In genomic region chr3:36552406-36553047, GRCm38 (mm10) we compare ENCODE assay signal across 8 mouse cellular contexts. TPM values are rescaled to one million over a fixed set of nuclear protein-coding genes. Genes with fewer than 3 reads are reported as not detected.
DNase-seq lines count a peak whose midpoint lies in the region; ATAC-seq and TF ChIP-seq lines count a peak whose summit lies in the region.

Exosc9 (plus strand) TSS chr3:36552606.

- H3ac ChIP-seq in myocyte (ENCODE audit: control insufficient read depth, insufficient read length): peak within 1 kb of the TSS; percentile 79

- H3K4me3 ChIP-seq in bone marrow macrophage, adult 2 months (ENCODE audit: insufficient read depth, low read length): peak within 1 kb of the TSS; percentile 91
- peak within 1 kb of the TSS; percentile 98 for H3K4me3 ChIP-seq in embryonic fibroblast, embryonic 13.5 days (ENCODE audit: insufficient read depth, low read length)
- peak within 1 kb of the TSS; percentile 81 for H3K4me3 ChIP-seq in heart, embryonic 10.5 days
- H3K4me3 ChIP-seq in kidney, embryonic 16.5 days (ENCODE audit: low read length): peak within 1 kb of the TSS; percentile 94
- peak within 1 kb of the TSS; percentile 92 for H3K4me3 ChIP-seq in liver, adult 2 months (ENCODE audit: insufficient read depth, low read depth, low read length)
- H3K4me3 ChIP-seq in myocyte: peak within 1 kb of the TSS; percentile 89

- no peak for TF ChIP-seq POLR2A in bone marrow macrophage, adult 2 months (IDR thresholded peaks at IDR 0.05; ENCODE audit: borderline replicate concordance, low read depth, low read length)
- TF ChIP-seq POLR2A in embryonic fibroblast, embryonic 13.5 days (IDR thresholded peaks at IDR 0.05; ENCODE audit: low read depth, low read length): peak; percentile 84
- TF ChIP-seq POLR2A in liver, adult 2 months (IDR thresholded peaks at IDR 0.05; ENCODE audit: extremely low read depth, insufficient read depth, low read length): 0 out of 2 replicates have a peak, but pooled peaks have one; percentile 16
- peak; percentile 65 for TF ChIP-seq POLR2A in myocyte (IDR thresholded peaks at IDR 0.05; ENCODE audit: insufficient read length, low read depth)

- 0 out of 2 replicates have a peak, but pooled peaks cover 4% of the 10 kb centered on the region for H3K4me1 ChIP-seq in bone marrow macrophage, adult 2 months (ENCODE audit: control insufficient read depth, insufficient read depth, low read length)
- H3K4me1 ChIP-seq in embryonic fibroblast, embryonic 13.5 days (ENCODE audit: control insufficient read depth, insufficient read depth, low read length): no peaks in the 10 kb centered on the region
- H3K4me1 ChIP-seq in heart, embryonic 10.5 days: peaks cover 4% of the 10 kb centered on the region; the same call in 1 of the 2 replicates
- peaks cover 12% of the 10 kb centered on the region; the same call in 1 of the 2 replicates for H3K4me1 ChIP-seq in kidney, embryonic 16.5 days (ENCODE audit: insufficient read depth, low read length)
- H3K4me1 ChIP-seq in liver, adult 2 months (ENCODE audit: control insufficient read depth, insufficient read depth, low read length): peaks cover 2% of the 10 kb centered on the region; the same call in 1 of the 2 replicates

- under 1% methylated on average over 39 of the region's 39 CpGs for WGBS in heart, embryonic 10.5 days
- under 1% methylated on average over 39 of the region's 39 CpGs for WGBS in kidney, embryonic 16.5 days
- under 1% methylated on average over 39 of the region's 39 CpGs for WGBS in liver, adult 2 months

- no peaks in the 10 kb centered on the region for H3K27me3 ChIP-seq in heart, embryonic 10.5 days (ENCODE audit: insufficient read depth, poor library complexity, severe bottlenecking)
- no peaks in the 10 kb centered on the region for H3K27me3 ChIP-seq in kidney, embryonic 16.5 days (ENCODE audit: insufficient read depth, low read length)
- no peaks in the 10 kb centered on the region for H3K27me3 ChIP-seq in liver, adult 2 months (ENCODE audit: control insufficient read depth, insufficient read depth, low read length)
- H3K27me3 ChIP-seq in myocyte (ENCODE audit: control insufficient read depth, insufficient read depth, insufficient read length): no peaks in the 10 kb centered on the region
- H3K27me3 ChIP-seq in splenic B cell, adult 2 months (ENCODE audit: control insufficient read depth, insufficient read depth, low read length, poor library complexity, severe bottlenecking): no peaks in the 10 kb centered on the region

- DNase-seq in A20 (ENCODE audit: low read depth, low spot score): peak; percentile 90
- peak; percentile 95 for DNase-seq in heart, embryonic 10.5 days (ENCODE audit: low spot score)
- DNase-seq in liver, adult 2 months (ENCODE audit: extremely low read depth, low read depth, low spot score): peak; percentile 62
- DNase-seq in splenic B cell, adult 2 months (ENCODE audit: low read depth, low spot score): peak; percentile 90

- H3K36me3 ChIP-seq in heart, embryonic 10.5 days: peaks cover 36% of the 10 kb centered on the region
- peaks cover 27% of the 10 kb centered on the region for H3K36me3 ChIP-seq in kidney, embryonic 16.5 days (ENCODE audit: insufficient read depth, low read length)
- peaks cover 23% of the 10 kb centered on the region for H3K36me3 ChIP-seq in liver, adult 2 months (ENCODE audit: control insufficient read depth, insufficient read depth, low read length)
- H3K36me3 ChIP-seq in myocyte (ENCODE audit: control insufficient read depth, insufficient read depth): peaks cover 17% of the 10 kb centered on the region
- peaks cover 9% of the 10 kb centered on the region for H3K36me3 ChIP-seq in splenic B cell, adult 2 months (ENCODE audit: control insufficient read depth, insufficient read depth, low read length, poor library complexity, severe bottlenecking)

- H3K9ac ChIP-seq in kidney, embryonic 16.5 days (replicated peaks; ENCODE audit: low read length): peak within 1 kb of the TSS; percentile 83
- H3K9ac ChIP-seq in liver, adult 2 months (ENCODE audit: low read depth, low read length): peak within 1 kb of the TSS; percentile 74

- no peak within 1 kb of the TSS for H3K27ac ChIP-seq in bone marrow macrophage, adult 2 months (ENCODE audit: insufficient read depth, low read depth, low read length)
- peak within 1 kb of the TSS; percentile 62 for H3K27ac ChIP-seq in embryonic fibroblast, embryonic 13.5 days (ENCODE audit: insufficient read depth, low read length)
- peak within 1 kb of the TSS; percentile 84 for H3K27ac ChIP-seq in heart, embryonic 10.5 days
- 0 out of 2 replicates have a peak within 1 kb of the TSS, but pooled peaks have one; percentile 25 for H3K27ac ChIP-seq in kidney, embryonic 16.5 days (ENCODE audit: low read length)
- H3K27ac ChIP-seq in liver, adult 2 months (replicated peaks; ENCODE audit: insufficient read depth, low read depth, low read length): no peak within 1 kb of the TSS

- ATAC-seq in kidney, embryonic 16.5 days (ENCODE audit: low FRiP score, low TSS enrichment): peak; percentile 96

- H3K9me3 ChIP-seq in heart, embryonic 10.5 days: no peaks in the 10 kb centered on the region
- H3K9me3 ChIP-seq in kidney, embryonic 16.5 days (ENCODE audit: low read length): no peaks in the 10 kb centered on the region

- H3K4me2 ChIP-seq in kidney, embryonic 16.5 days (replicated peaks; ENCODE audit: low read depth, low read length): peak within 1 kb of the TSS; percentile 82
- H3K4me2 ChIP-seq in myocyte (ENCODE audit: low read depth): peak within 1 kb of the TSS; percentile 99

- H3K79me2 ChIP-seq in liver, adult 2 months (ENCODE audit: control insufficient read depth, insufficient read depth, low read length): no peaks in the 10 kb centered on the region
- H3K79me2 ChIP-seq in myocyte (ENCODE audit: control insufficient read depth, insufficient read depth): peaks cover 9% of the 10 kb centered on the region

- TF ChIP-seq CTCF in bone marrow macrophage, adult 2 months (IDR thresholded peaks at IDR 0.05; ENCODE audit: low read depth, low read length): no peak
- TF ChIP-seq CTCF in embryonic fibroblast, embryonic 13.5 days (IDR thresholded peaks at IDR 0.05; ENCODE audit: borderline replicate concordance, insufficient read depth, low read length): no peak
- TF ChIP-seq CTCF in liver, adult 2 months (IDR thresholded peaks at IDR 0.05; ENCODE audit: low read depth, low read length): no peak

TF ChIP-seq in myocyte, 11 proteins besides CTCF, POLR2A, EP300 and RAD21:
- TF ChIP-seq MAX (IDR thresholded peaks at IDR 0.05; ENCODE audit: low read depth) (no peak), E2F4 (IDR thresholded peaks at IDR 0.05; ENCODE audit: insufficient read depth) (no peak), SRF (IDR thresholded peaks at IDR 0.05; ENCODE audit: control insufficient read depth, insufficient read length, low read depth) (peak; percentile 69), MYOG (IDR thresholded peaks at IDR 0.05; ENCODE audit: control insufficient read depth in 1 of 3, insufficient read depth in 1 of 3, insufficient read length in 2 of 3, low read depth in 2 of 3) (no peak), TCF12 (IDR thresholded peaks at IDR 0.05; ENCODE audit: insufficient read depth, poor library complexity, severe bottlenecking) (no peak), REST (IDR thresholded peaks at IDR 0.05; ENCODE audit: insufficient read depth, insufficient read length) (no peak), TCF3 (IDR thresholded peaks at IDR 0.05; ENCODE audit: insufficient read length, low read depth) (no peak), POLR2AphosphoS2 (IDR thresholded peaks at IDR 0.05; ENCODE audit: insufficient read length, low read depth) (peak; percentile 74)

RNA-seq across cellular contexts. Expression of gene Exosc9, which starts in this region (rescaled TPM):
- 35.3 and 39.6 TPM in 2 replicates for polyA plus RNA-seq in bone marrow macrophage, adult 2 months (2012; ENCODE audit: insufficient read depth, insufficient read length, missing spikeins)
- polyA plus RNA-seq in embryonic fibroblast, embryonic 13.5 days (2011; ENCODE audit: insufficient read length, low read depth, missing spikeins): 52.2 and 53.3 TPM in 2 replicates
- polyA plus RNA-seq in heart, embryonic 10.5 days (2016; fragmentation: Nextera tagmentation; extraction: Ambion mirVana): 65.2 and 77.8 TPM in 2 replicates
- polyA plus RNA-seq in kidney, embryonic 16.5 days (2015; fragmentation: Nextera tagmentation; extraction: Ambion mirVana): 67.8 and 71.7 TPM in 2 replicates
- total RNA-seq in liver, adult 2 months (2014; rRNA removed): 13.4 and 15.6 TPM in 2 replicates
- polyA plus RNA-seq in liver, adult 2 months (2012; rRNA removed): 4.8 and 6.3 TPM in 2 replicates
- 12.1 TPM for polyA plus RNA-seq in myocyte (2012; fragmentation: generic; extraction: Trizol)

Comparison
In these comparisons a context has a peak if more than half of its experiments do, and no peak if none do; other contexts are left out.
1. H3K27ac ChIP-seq: peak in embryonic fibroblast, embryonic 13.5 days (single experiment), heart, embryonic 10.5 days (single experiment) and kidney, embryonic 16.5 days (single experiment); none in bone marrow macrophage, adult 2 months (single experiment) and liver, adult 2 months (single experiment).
2. Peak in every context shown above with its lines, with median percentiles within 50 percentile points of each other: DNase-seq and H3K4me3 ChIP-seq.